Mouse (Mus musculus): ENCODE measurements at regions not wholly inside any gene's neighbourhood (a gene's known extent, or its start where the extent isn't known, plus 50 kb on each side); places are given as distances from the start of the nearest gene placed in this dataset.

GRCm38 (mm10) chr12:117430886-117431285 lies 85.4 kb upstream of the Rapgef5 start:
- DNase-seq (ENCODE audit: low spot score in 2 of 2) = no peak

- no peak for DNase-seq (ENCODE audit: low spot score in 2 of 2)
Observed at GRCm38 (mm10) chr12:117432788-117433187, 83.5 kb upstream of the Rapgef5 start.

- no peak for DNase-seq (ENCODE audit: low spot score in 2 of 2)
Observed at GRCm38 (mm10) chr12:117437011-117437410, 79.3 kb upstream of the Rapgef5 start.

GRCm38 (mm10) chr12:117439015-117439605 lies 77.2 kb upstream of the Rapgef5 start:
- DNase-seq (ENCODE audit: low spot score in 2 of 2) = peak; percentile 62 to 72

GRCm38 (mm10) chr12:117444247-117444989 lies 71.9 kb upstream of the Rapgef5 start:
- no peak for DNase-seq (ENCODE audit: low spot score in 2 of 2)

- no peak for DNase-seq (ENCODE audit: low spot score in 2 of 2)
Observed at GRCm38 (mm10) chr12:117447223-117447622, 69.1 kb upstream of the Rapgef5 start.

GRCm38 (mm10) chr12:117447843-117448728 lies 68.2 kb upstream of the Rapgef5 start:
- no peak for DNase-seq (ENCODE audit: low spot score in 2 of 2)

GRCm38 (mm10) chr12:117449080-117449479 lies 67.2 kb upstream of the Rapgef5 start:
- DNase-seq (ENCODE audit: low spot score in 2 of 2) = no peak

GRCm38 (mm10) chr12:117450106-117450505 lies 66.2 kb upstream of the Rapgef5 start:
- no peak for DNase-seq (ENCODE audit: low spot score in 2 of 2)

GRCm38 (mm10) chr12:117450871-117451270 lies 65.4 kb upstream of the Rapgef5 start:
- no peak for DNase-seq (ENCODE audit: low spot score in 2 of 2)

- DNase-seq (ENCODE audit: low spot score in 2 of 2) = no peak
Observed at GRCm38 (mm10) chr12:117451441-117451840, 64.8 kb upstream of the Rapgef5 start.

GRCm38 (mm10) chr12:117455800-117456199 lies 60.5 kb upstream of the Rapgef5 start:
- DNase-seq (ENCODE audit: low spot score in 2 of 2) = peak in 1 of 2 experiments; percentile 16

GRCm38 (mm10) chr12:117458132-117459070 lies 57.9 kb upstream of the Rapgef5 start:
- DNase-seq (ENCODE audit: low spot score in 2 of 2) = no peak

- no peak for DNase-seq (ENCODE audit: low spot score in 2 of 2)
Observed at GRCm38 (mm10) chr12:117459541-117459940, 56.7 kb upstream of the Rapgef5 start.

- no peak for DNase-seq (ENCODE audit: low spot score in 2 of 2)
Observed at GRCm38 (mm10) chr12:117465206-117465605, 51.1 kb upstream of the Rapgef5 start.

GRCm38 (mm10) chr12:117465998-117466397 lies 50.3 kb upstream of the Rapgef5 start:
- no peak for DNase-seq (ENCODE audit: low spot score in 2 of 2)

All from frontal cortex, postnatal 36 days (tissue).